Mouse (Mus musculus) lung, embryonic 14.5 days (tissue): Measurements from ENCODE around the gene Mroh7. TPM values are rescaled to one million over a fixed set of nuclear protein-coding genes. Genes with fewer than 3 reads are reported as not detected.
A peak's percentile ranks its signal among the peaks of the same experiment; 100 is the strongest.

Source experiments
- ATAC-seq: fragments of 200-750 bp; cut with Nextera tagmentation; 2 replicates; pipeline ENCODE4 v1.8.0; 2017; ENCODE audit warnings: mild to moderate bottlenecking, moderate TSS enrichment, moderate library complexity; ENCODE audit not compliant: insufficient read depth
- DNase-seq: peaks from one replicate; pipeline ENCODE4 v3.0.0-alpha.2; 2015
- H3K27ac ChIP-seq: fragments of 300-500 bp; sonication (generic); 2 replicates; pipeline ENCODE4 v1.5.1; 2014; ENCODE audit warnings: low read depth, mild to moderate bottlenecking, moderate library complexity
- H3K27me3 ChIP-seq: fragments of 300-500 bp; sonication (generic); 2 replicates; pipeline ENCODE4 v1.6.1; 2014; ENCODE audit warnings: low read length, control low read depth; ENCODE audit not compliant: insufficient read depth
- H3K36me3 ChIP-seq: fragments of 300-500 bp; sonication (generic); 2 replicates; pipeline ENCODE4 v1.6.1; 2014; ENCODE audit warnings: control low read depth; ENCODE audit not compliant: insufficient read depth
- H3K4me1 ChIP-seq: fragments of 300-500 bp; sonication (generic); 2 replicates; pipeline ENCODE4 v1.6.1; 2014; ENCODE audit warnings: antibody characterized with exemption, control low read depth; ENCODE audit not compliant: insufficient read depth
- H3K4me2 ChIP-seq: fragments of 300-500 bp; sonication (generic); 2 replicates; pipeline ENCODE4 v1.6.1; 2014; ENCODE audit warnings: mild to moderate bottlenecking
- H3K4me3 ChIP-seq: fragments of 300-500 bp; sonication (generic); 2 replicates; pipeline ENCODE4 v1.5.1; 2014; ENCODE audit warnings: low read depth, low read length
- H3K9ac ChIP-seq: fragments of 300-500 bp; sonication (generic); 2 replicates; pipeline ENCODE4 v1.6.1; 2014
- H3K9me3 ChIP-seq: fragments of 300-500 bp; sonication (generic); 2 replicates; pipeline ENCODE4 v1.6.1; 2016; ENCODE audit warnings: low read depth, low read length, control low read depth
- CTCF ChIP-seq: IDR thresholded peaks from 2 replicates; pipeline ENCODE4 v1.5.1; 2016; ENCODE audit warnings: antibody characterized with exemption, low read depth
- WGBS: fragments of 180-500 bp; shearing (Covaris S2); extraction: QIAGEN DNeasy Blood & Tissue Kit; methylation state at CpG from one replicate; pipeline ENCODE4 v1.1.7; 2014; 5-methylcytosine and 5-hydroxymethylcytosine counted together
- polyA plus RNA-seq: library from polyadenylated mRNA; unstranded; fragments of >200 nt; fragmentation: Nextera tagmentation; extraction: Ambion mirVana; gene quantifications from 2 replicates; pipeline ENCODE4 v1.2.1, GENCODE M21; 2014

Gene Mroh7
- polyA plus RNA-seq, 1 experiment from 2014 or later: 0.08 TPM

DNA sequence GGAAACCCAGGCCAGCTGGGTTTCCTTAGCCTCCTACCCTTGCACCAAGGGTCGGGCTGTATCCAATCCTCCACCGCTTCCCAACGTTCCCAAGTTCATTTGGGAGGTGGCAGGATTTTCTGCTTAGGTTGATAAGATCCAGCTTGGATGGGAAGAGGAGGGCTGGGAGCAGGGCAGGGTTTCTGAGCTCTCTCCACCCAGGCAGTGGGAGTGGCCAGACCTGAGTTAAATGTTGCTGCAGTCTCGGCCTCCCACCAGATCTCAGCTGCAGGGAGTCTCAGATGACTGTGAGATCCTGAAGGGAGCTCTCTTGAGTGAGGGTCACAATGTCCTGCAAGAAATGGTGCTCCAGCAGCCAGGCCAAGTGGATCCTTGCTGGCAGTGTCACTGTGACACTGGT is 2.9 kb upstream of the Mroh7 start, which contains the start of gene Fam151a:
Gene Fam151a (plus strand): TSS at position 254 of the 400 bp plus-strand sequence.
- WGBS: 15% methylated on average over 4 of the region's 4 CpGs
- Histone ChIP-seq H3K4me1 (no peaks in the 10 kb centered on the region), H3K27ac (no peak within 1 kb of the TSS), H3K4me3 (no peak within 1 kb of the TSS), H3K36me3 (no peaks in the 10 kb centered on the region), H3K9ac (no peak within 1 kb of the TSS), H3K9me3 (no peaks in the 10 kb centered on the region), H3K4me2 (no peak within 1 kb of the TSS), H3K27me3 (no peaks in the 10 kb centered on the region)
- TF ChIP-seq CTCF: no peak
- DNase-seq: peak; percentile 22
- ATAC-seq: no peak

DNA sequence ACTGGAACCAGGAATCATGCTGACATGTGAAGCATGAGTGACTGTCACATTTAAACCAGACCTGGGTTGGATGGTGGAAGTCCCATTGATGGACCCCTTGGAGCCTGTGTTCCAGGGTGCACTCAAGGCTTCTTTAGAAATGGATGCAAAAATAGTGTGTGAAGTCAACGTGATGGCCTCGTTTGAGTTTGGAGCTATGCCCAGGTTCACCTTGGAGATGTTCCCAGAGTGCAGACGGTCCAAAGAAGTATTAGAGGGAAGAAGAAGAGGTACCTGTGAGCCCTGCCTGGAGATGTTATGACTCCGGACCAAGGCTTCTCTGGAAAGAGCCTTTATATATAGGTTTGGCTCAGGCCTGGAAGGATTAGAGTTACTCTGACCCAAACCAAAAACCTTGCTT is 10.1 kb downstream of the Mroh7 start:
- Histone ChIP-seq H3K27me3 (no peaks in the 10 kb centered on the region), H3K4me2 (no peak overlapping the region), H3K4me1 (no peaks in the 10 kb centered on the region), H3K9me3 (no peaks in the 10 kb centered on the region), H3K36me3 (no peaks in the 10 kb centered on the region), H3K4me3 (no peak overlapping the region), H3K9ac (no peak overlapping the region), H3K27ac (no peak overlapping the region)
- ATAC-seq: no peak
- no peak for TF ChIP-seq CTCF
- no peak for DNase-seq
- WGBS: 76% methylated on average over 4 of the region's 4 CpGs

DNA sequence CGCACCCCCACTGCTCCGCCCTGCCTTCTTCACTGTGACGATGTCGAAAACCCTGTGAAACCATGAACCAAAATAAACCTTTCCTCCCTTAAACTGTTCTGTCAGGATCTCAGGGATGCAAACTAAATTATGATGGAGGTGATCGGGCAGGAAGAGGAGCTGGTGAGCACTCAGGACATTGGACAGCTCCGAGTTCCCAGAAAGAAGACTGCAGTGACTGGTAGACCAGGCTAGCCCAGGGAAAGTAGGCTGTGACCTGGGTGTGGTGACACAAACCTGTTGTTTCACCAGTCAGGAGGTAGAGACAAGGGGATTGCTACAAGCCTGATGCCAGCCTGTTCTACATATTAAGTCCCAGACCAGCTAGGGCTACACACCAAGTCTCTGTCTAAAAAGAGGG is 17.1 kb downstream of the Mroh7 start:
- no peak overlapping the region for H3K27ac ChIP-seq
- H3K9ac ChIP-seq: no peak overlapping the region
- no peak for TF ChIP-seq CTCF
- H3K4me2 ChIP-seq: no peak overlapping the region
- H3K36me3 ChIP-seq: no peaks in the 10 kb centered on the region
- WGBS: 84% methylated on average over 6 of the region's 6 CpGs
- ATAC-seq: no peak
- no peaks in the 10 kb centered on the region for H3K4me1 ChIP-seq
- no peaks in the 10 kb centered on the region for H3K9me3 ChIP-seq
- no peak for DNase-seq
- no peak overlapping the region for H3K4me3 ChIP-seq
- no peaks in the 10 kb centered on the region for H3K27me3 ChIP-seq

DNA sequence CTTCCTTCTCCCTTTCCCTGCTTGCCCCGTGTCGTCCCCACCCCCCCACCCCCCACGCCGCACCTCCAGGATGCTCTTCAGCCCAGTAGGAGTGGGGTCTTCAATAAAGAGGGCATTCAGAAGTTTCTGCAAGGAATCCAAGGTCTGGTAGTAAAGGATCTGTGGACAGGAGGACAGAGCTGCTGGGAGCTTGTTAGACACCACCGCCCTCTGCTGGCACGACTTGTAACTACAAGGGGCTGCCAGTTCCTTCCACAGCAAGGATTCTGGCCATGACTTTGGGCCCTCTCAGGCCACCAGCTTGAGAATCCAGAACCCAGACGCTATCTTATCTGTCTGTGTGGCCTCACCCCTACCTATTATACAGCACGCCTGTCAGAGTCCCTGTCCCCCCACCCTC is 22.3 kb downstream of the Mroh7 start:
- H3K9ac ChIP-seq: no peak overlapping the region
- WGBS: 0% methylated on average over 8 of the region's 8 CpGs

DNA sequence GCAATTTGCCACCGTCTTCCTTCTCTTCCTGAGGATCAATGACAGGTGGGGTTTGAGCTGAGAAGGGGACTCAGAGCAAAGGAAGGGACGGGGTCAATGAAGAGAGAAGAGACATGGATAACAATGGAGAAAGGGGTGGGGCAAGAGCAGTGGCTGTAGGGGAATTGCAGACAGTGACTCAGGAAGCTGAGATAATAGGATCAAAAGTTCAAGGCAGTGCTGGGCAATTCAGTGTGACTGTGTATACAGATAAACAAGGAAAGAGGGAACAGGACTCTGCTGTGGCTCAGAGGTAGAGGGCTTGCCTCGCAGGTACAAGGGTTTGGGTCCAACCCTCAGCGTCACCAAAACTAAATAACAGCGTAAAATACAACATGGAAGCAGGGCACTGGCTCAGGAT is 22.8 kb downstream of the Mroh7 start:
- TF ChIP-seq CTCF: no peak
- H3K4me2 ChIP-seq: peak overlapping the region; percentile 49
- no peaks in the 10 kb centered on the region for H3K9me3 ChIP-seq
- WGBS: 39% methylated on average over 5 of the region's 5 CpGs
- no peaks in the 10 kb centered on the region for H3K4me1 ChIP-seq
- H3K4me3 ChIP-seq: no peak overlapping the region
- no peak for DNase-seq
- no peak overlapping the region for H3K27ac ChIP-seq
- H3K9ac ChIP-seq: no peak overlapping the region
- ATAC-seq: peak; percentile 43; the same call in 1 of the 2 replicates
- no peaks in the 10 kb centered on the region for H3K27me3 ChIP-seq
- H3K36me3 ChIP-seq: no peaks in the 10 kb centered on the region

More for the DNA sequence above, 22.3 kb downstream of the Mroh7 start:
- Histone ChIP-seq H3K27ac (no peak overlapping the region), H3K36me3 (no peaks in the 10 kb centered on the region), H3K27me3 (no peaks in the 10 kb centered on the region), H3K4me2 (peak overlapping the region; percentile 49), H3K4me3 (no peak overlapping the region), H3K4me1 (no peaks in the 10 kb centered on the region), H3K9me3 (no peaks in the 10 kb centered on the region)
- ATAC-seq (peak; percentile 35; the same call in 1 of the 2 replicates), DNase-seq (peak; percentile 89)
- peak; percentile 98 for TF ChIP-seq CTCF

DNA sequence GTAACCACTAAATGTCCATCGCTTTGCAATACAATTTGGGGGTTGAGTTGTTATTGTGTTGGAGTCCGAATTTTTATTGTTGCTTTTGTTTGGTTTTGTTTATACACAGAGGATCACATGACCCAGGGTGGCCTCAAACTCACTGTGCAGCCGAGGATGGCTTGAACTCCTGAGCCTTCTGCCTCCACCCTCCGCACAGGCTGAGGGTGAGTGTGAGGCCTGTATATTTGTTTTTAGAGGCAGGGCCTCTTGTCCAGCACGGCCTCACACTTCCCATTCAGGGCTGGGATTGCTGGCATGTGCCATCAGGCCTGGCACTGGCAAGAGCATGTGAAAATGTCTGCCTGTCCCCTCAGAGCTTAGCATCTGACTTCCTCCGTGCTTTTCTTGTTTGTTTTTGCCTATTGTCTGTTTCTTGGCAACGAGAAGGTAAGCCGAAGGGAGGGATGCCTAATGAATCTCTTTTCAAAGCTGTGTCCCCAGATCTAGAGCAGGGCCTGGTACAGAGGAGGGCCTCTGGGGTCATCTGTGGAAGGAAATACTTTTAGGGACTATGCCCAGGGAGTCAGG is 25.5 kb downstream of the Mroh7 start:
- TF ChIP-seq CTCF: no peak
- H3K4me1 ChIP-seq: no peaks in the 10 kb centered on the region

DNA sequence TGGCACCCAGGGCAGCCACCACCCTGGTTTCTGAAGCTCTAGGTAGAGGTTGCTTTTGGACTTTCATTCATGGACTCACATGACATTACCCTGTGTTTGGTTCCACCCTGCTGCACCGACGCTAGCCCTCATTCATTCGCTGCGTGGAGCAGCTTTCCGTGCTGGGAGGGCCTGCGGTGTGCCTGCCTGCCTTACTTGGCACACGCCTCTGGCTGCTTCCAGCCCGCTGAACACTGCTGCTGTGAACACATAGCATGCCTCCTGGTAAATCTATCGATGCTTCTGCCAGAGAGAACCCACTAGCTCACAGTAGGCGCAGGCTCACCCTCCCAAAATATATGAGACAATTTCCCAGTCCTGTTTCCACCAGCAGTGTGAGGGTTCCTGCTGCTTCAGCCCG is 26.3 kb downstream of the Mroh7 start:
- ATAC-seq (no peak), DNase-seq (no peak)
- WGBS: 65% methylated on average over 11 of the region's 11 CpGs

More for the DNA sequence above, 25.5 kb downstream of the Mroh7 start:
- no peaks in the 10 kb centered on the region for H3K36me3 ChIP-seq
- DNase-seq (no peak), ATAC-seq (no peak)
- H3K4me3 ChIP-seq: no peak overlapping the region
- H3K9ac ChIP-seq: no peak overlapping the region
- H3K27ac ChIP-seq: no peak overlapping the region
- no peaks in the 10 kb centered on the region for H3K27me3 ChIP-seq
- H3K9me3 ChIP-seq: no peaks in the 10 kb centered on the region
- no peak overlapping the region for H3K4me2 ChIP-seq
- 36% methylated on average over 8 of the region's 8 CpGs for WGBS

More for the DNA sequence above, 26.3 kb downstream of the Mroh7 start:
- no peak overlapping the region for H3K4me2 ChIP-seq
- no peaks in the 10 kb centered on the region for H3K4me1 ChIP-seq
- H3K27me3 ChIP-seq: no peaks in the 10 kb centered on the region
- TF ChIP-seq CTCF: no peak
- no peak overlapping the region for H3K9ac ChIP-seq
- no peaks in the 10 kb centered on the region for H3K9me3 ChIP-seq
- no peak overlapping the region for H3K4me3 ChIP-seq
- H3K36me3 ChIP-seq: no peaks in the 10 kb centered on the region
- no peak overlapping the region for H3K27ac ChIP-seq
